Mouse (Mus musculus): ENCODE measurements around the gene Fam216a. TPM values are rescaled to one million over a fixed set of nuclear protein-coding genes. Genes with fewer than 3 reads are reported as not detected.
"Not testable (repeated sequence)": the region's sequence is repeated elsewhere in the genome, so short reads cannot be mapped to it uniquely, and the experiment has no call there.

The Fam216a gene
- total RNA-seq (2017) = 9.3 and 12.1 TPM in 2 replicates

- peak; percentile 96 for ATAC-seq (ENCODE audit: extremely low read depth, insufficient number of reproducible peaks, low FRiP score, poor library complexity, severe bottlenecking)
Observed at GRCm38 (mm10) chr5:122372192-122372769, at the start of gene Fam216a. Gene Fam216a (minus strand): TSS chr5:122372364.

DNA sequence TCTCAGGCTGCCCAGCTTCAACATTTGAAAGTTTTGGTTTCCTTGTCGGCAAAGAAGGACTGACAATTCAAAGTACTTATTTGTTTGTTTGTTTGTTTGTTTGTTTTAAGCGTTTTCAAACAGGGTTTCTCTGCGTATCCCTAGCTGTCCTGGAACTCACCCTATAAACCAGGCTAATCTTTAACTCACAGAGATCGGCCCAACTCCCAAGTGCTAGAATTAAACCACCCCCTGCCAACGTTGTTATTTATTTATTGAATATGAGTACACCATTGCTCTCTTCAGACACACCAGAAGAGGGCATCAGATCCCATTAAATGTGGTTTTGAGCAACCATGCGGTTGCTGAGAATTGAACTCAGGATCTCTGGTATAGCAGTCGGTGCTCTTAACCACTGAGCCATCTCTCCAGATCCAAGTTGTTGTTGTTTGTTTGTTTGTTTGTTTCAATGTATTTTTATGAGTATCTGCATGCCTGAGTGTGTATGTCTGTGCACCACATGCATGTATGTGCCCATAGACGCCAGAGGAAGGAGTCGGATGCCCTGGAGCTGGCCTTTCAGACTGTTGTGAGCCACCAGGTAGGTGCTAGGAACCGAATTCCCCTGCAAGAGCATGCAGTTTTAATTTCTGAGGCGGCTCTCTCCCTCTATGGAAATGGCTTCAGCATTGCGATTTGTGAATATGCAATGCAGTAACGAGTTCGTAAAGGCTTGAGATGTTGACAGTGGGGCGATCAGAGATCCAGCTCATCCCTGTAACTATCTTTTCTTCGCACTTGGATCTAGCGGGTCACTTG is 49.3 kb upstream of the Fam216a start, which contains the start of gene Anapc7:
Gene Anapc7 (plus strand): TSS at position 423 of the 798 bp plus-strand sequence.
- ATAC-seq (ENCODE audit: extremely low read depth, insufficient number of reproducible peaks, low FRiP score, poor library complexity, severe bottlenecking) = no peak

DNA sequence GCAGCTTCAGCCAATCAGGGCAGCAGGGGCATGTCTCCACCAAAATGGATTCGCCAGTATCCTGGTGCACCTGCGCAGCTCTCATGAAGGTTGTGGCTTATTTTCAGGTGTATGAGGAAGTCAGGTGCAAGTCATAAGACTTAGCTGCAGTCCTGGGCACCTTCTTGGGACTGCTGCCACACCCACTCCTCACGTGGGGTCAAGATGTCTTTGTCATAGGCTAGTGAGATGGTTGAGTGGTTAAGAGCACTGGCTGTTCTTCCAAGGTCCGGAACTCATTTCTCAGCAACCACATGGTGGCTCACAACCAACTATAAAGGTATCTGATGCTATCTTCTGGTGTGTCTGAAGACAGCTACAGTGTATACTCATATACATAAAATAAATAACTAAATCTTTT is 48.5 kb upstream of the Fam216a start:
- not testable (repeated sequence) for ATAC-seq (ENCODE audit: extremely low read depth, insufficient number of reproducible peaks, low FRiP score, poor library complexity, severe bottlenecking)

- ATAC-seq (ENCODE audit: extremely low read depth, insufficient number of reproducible peaks, low FRiP score, poor library complexity, severe bottlenecking) = no peak
Observed at GRCm38 (mm10) chr5:122415465-122415864, 43.3 kb upstream of the Fam216a start.

DNA sequence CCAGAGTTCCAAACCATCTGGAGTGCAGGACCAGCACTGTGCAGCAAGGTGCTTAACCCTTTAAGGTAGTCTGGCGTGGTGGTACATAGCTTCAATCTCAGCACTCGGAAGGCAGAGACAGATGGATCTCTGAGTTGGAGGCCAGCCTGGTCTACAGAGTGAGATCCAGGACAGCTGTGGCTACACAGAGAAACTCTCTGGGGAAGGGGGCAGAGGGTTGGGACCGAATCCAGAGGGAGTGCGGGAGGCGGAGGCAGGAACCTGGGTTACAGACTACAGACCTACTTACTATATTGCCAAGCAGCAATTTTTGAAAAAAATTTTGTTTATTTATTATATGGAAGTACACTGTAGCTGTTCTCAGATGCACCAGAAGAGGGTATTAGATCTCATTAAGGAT is 42.2 kb upstream of the Fam216a start:
- ATAC-seq (ENCODE audit: extremely low read depth, insufficient number of reproducible peaks, low FRiP score, poor library complexity, severe bottlenecking) = no peak

GRCm38 (mm10) chr5:122412826-122413225 is 40.7 kb upstream of the Fam216a start:
- ATAC-seq (ENCODE audit: extremely low read depth, insufficient number of reproducible peaks, low FRiP score, poor library complexity, severe bottlenecking) = no peak

DNA sequence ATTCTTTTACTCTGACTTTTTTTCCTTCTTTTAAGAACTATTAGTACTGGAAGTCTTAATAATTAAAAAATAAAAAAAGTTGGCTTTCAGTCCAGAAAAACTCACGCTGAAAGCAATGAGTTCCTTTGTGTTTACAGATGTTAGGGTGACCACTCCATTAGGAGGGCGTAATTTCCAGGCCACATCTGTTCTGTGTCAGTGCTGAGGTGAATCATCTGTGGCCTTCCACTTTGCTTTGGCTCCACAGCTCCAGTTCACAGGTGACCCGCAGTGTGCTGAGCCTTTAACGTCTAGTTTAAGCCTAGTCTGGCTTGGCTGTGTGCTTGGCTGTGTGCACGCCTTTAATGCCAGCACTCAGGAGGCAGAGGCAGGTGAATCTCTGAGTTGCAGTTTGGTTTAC is 39.7 kb upstream of the Fam216a start:
- ATAC-seq (ENCODE audit: extremely low read depth, insufficient number of reproducible peaks, low FRiP score, poor library complexity, severe bottlenecking) = no peak

DNA sequence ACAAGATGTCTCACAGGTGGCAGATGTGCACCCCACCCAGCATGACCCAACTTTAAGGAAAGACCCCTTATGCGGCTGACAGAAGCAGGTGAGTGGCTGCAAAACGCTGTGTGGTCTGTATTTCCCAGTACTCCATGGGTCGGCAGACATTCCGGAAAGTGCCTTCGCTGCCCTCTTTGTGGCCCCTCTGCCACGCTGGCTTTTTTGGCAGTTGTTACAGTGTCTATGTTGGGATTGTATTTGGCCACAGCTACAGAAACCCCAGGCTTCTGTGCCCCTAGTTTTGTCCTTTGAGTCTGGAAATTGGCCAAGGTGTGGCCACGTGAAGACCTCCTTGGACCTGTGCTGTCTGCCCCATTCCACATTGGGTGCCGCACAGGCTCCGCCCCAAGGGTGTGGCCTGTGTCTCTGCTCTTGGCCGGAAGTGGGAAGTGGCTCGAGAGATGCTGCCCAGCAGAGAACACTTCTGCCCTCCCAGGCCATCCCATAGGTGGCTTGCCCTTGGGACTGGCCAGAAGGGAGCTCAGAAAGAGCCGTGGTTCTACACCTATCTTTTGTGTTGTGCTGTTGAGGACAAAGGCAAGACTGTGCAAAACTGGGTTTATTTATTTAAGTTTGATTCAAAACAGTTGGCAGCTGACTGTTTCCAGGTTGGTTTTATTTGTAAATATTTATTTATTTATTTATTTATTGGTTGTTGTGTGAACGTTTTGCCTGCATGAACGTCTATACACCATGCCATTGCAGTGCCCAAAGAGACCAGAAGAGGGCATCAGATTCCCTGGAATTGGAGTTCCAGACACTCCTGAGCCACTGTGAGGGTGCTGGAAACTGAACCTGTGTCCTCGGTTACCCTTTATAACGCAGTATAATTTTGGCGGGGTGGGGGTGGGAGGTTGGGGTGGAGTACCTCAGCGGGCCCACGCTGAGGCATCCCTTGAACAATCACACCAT is 37.8 kb upstream of the Fam216a start:
- no peak for ATAC-seq (ENCODE audit: extremely low read depth, insufficient number of reproducible peaks, low FRiP score, poor library complexity, severe bottlenecking)

DNA sequence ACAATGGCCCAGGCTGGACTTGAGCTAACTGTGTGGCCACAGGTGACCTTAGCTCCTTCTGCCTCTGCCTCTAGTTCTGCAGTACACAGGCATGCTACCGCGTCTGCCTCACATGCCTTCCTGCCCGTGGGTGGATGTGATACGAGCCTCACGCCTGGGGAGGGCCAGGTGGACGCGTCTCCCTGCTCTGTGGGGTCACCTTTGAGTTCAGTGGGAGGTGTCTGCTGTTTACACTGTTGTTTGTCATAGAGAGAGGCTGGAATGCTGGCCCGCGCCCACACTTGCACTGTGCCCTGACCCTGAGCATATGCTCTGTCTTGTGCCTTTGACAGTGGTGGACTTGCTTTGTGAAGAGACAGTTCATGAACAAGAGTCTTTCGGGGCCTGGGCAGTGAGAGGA is 33.4 kb upstream of the Fam216a start:
- no peak for ATAC-seq (ENCODE audit: extremely low read depth, insufficient number of reproducible peaks, low FRiP score, poor library complexity, severe bottlenecking)

- no peak for ATAC-seq (ENCODE audit: extremely low read depth, insufficient number of reproducible peaks, low FRiP score, poor library complexity, severe bottlenecking)
Observed at GRCm38 (mm10) chr5:122403362-122403761, 31.2 kb upstream of the Fam216a start.

DNA sequence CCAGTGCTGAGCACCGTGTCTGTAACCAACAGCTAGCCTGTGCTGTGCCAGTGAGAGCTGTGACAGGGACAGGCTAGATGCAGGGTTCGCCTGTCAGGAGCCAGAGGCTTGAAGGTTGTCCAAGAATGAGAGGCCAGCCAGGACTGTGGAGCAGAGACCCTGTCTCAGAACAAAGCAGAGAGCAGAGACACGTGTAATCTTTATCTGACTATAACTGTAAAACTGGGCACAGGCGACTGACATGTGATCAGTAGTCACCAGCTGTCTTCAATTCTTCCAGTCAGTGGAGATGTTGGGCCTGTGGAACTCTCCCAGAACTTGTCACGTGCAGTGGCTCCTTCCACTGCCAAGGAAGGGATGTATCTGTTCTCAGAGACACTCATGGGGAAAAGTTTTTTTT is 30.6 kb upstream of the Fam216a start:
- ATAC-seq (ENCODE audit: extremely low read depth, insufficient number of reproducible peaks, low FRiP score, poor library complexity, severe bottlenecking) = no peak

DNA sequence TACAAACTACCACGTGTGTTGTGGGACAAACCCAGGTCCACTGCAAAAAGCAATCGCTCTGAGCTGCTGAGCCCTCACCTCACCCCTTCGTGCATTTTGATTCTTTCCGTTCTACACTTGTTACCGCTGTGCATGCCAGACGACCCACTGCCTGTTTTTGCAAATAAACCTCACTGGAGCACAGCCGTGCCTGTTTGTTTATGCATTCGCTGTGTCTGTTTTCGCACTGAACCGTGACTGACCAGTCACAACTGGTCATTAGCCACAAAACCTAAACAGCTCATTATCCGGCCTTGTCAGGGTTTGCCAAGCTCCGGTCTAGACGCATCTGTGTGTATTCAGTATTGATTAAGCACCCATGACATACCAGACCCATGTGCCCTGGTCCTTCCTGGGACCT is 30.0 kb upstream of the Fam216a start:
- no peak for ATAC-seq (ENCODE audit: extremely low read depth, insufficient number of reproducible peaks, low FRiP score, poor library complexity, severe bottlenecking)

DNA sequence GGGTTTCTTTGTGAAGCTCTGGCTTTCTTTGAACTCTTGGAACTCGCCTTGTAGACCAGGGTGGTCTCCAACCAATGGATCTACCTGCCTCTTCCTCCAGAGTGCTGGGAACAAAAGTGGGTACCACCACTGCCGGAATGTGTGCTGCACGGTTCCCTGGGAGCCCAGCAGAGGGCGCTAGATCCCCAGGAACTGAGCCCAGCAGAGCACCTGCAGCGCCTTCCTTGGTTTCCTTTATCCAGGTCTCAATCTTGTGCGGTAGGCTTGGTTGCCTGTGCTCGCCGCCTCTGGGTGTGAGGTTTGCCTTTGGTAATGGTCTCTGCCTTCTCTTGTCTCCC is 29.1 kb upstream of the Fam216a start:
- ATAC-seq (ENCODE audit: extremely low read depth, insufficient number of reproducible peaks, low FRiP score, poor library complexity, severe bottlenecking) = peak; percentile 37; the same call in 1 of the 2 replicates

- no peak for ATAC-seq (ENCODE audit: extremely low read depth, insufficient number of reproducible peaks, low FRiP score, poor library complexity, severe bottlenecking)
Observed at GRCm38 (mm10) chr5:122400628-122401302, 28.6 kb upstream of the Fam216a start.

GRCm38 (mm10) chr5:122399871-122400270 is 27.7 kb upstream of the Fam216a start:
- no peak for ATAC-seq (ENCODE audit: extremely low read depth, insufficient number of reproducible peaks, low FRiP score, poor library complexity, severe bottlenecking)

GRCm38 (mm10) chr5:122397495-122397894 is 25.3 kb upstream of the Fam216a start:
- peak; percentile 28; the same call in 1 of the 2 replicates for ATAC-seq (ENCODE audit: extremely low read depth, insufficient number of reproducible peaks, low FRiP score, poor library complexity, severe bottlenecking)

GRCm38 (mm10) chr5:122396791-122397190 is 24.6 kb upstream of the Fam216a start:
- ATAC-seq (ENCODE audit: extremely low read depth, insufficient number of reproducible peaks, low FRiP score, poor library complexity, severe bottlenecking) = no peak

DNA sequence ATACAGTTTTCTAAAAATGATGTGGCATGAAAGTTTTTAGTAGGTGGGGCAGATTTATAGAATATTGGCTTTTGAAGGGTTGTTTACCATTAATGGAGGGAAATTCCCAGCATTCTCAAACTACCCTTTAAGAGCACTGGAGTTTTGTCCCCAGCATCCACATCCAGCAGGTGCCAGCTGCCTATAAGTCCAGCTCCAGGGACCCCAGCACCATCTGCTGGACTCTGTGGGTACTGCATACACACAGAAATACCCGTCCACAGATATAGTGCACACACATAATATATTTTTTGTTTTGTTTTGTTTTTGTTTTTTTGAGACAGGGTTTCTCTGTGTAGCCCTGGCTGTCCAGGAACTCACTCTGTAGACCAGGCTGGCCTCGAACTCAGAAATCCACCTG is 21.7 kb upstream of the Fam216a start:
- peak; percentile 62; the same call in 1 of the 2 replicates for ATAC-seq (ENCODE audit: extremely low read depth, insufficient number of reproducible peaks, low FRiP score, poor library complexity, severe bottlenecking)

Data from neutrophil, adult 5-6 weeks (primary cell).